ENCODE assay signal across 8 mouse cellular contexts in genomic region chr16:15084147-15084752, GRCm38 (mm10).
A peak's percentile ranks its signal among the peaks of the same experiment; 100 is the strongest.
DNase-seq lines count a peak whose midpoint lies in the region; ATAC-seq and TF ChIP-seq lines count a peak whose summit lies in the region.

No protein-coding gene starts in this region.

- DNase-seq in testis, postnatal 10 days (ENCODE audit: low spot score), result no peak
- DNase-seq in liver, embryonic 11.5 days (ENCODE audit: low spot score), result no peak
- no peak for DNase-seq in stomach, postnatal 0 days (ENCODE audit: low spot score)
- DNase-seq in left cerebral cortex, postnatal 36 days (ENCODE audit: low spot score in 2 of 2), result no peak
- DNase-seq in frontal cortex, postnatal 36 days (ENCODE audit: low spot score in 2 of 2), result no peak
- no peak for DNase-seq in left cerebral cortex, postnatal 14 days (ENCODE audit: low spot score in 2 of 2)

- no peaks in the 10 kb centered on the region for H3K9me3 ChIP-seq in forebrain, embryonic 15.5 days
- H3K9me3 ChIP-seq in liver, embryonic 11.5 days (ENCODE audit: control insufficient read depth, low read length), result no peaks in the 10 kb centered on the region
- no peaks in the 10 kb centered on the region for H3K9me3 ChIP-seq in stomach, postnatal 0 days (ENCODE audit: control insufficient read depth, low read length)

- peak overlapping the region; percentile 47; the same call in 1 of the 2 replicates for H3K9ac ChIP-seq in forebrain, embryonic 15.5 days (replicated peaks)
- no peak overlapping the region for H3K9ac ChIP-seq in liver, embryonic 11.5 days (ENCODE audit: low read depth, low read length)
- peak overlapping the region; percentile 61 for H3K9ac ChIP-seq in stomach, postnatal 0 days (ENCODE audit: low read length)

- H3K27me3 ChIP-seq in testis, adult 2 months (ENCODE audit: control insufficient read depth, insufficient read depth, low read length), result no peaks in the 10 kb centered on the region
- H3K27me3 ChIP-seq in forebrain, embryonic 15.5 days, result peaks cover 8% of the 10 kb centered on the region; the same call in 1 of the 2 replicates
- peaks cover 11% of the 10 kb centered on the region for H3K27me3 ChIP-seq in liver, embryonic 11.5 days (replicated peaks; ENCODE audit: control insufficient read depth, insufficient read depth, low read length)
- no peaks in the 10 kb centered on the region for H3K27me3 ChIP-seq in stomach, postnatal 0 days (ENCODE audit: control insufficient read depth, insufficient read depth, low read length)

- peak; percentile 55; the same call in 1 of the 2 replicates for ATAC-seq in forebrain, embryonic 15.5 days (replicated peaks)
- ATAC-seq in liver, embryonic 11.5 days (replicated peaks; ENCODE audit: low FRiP score), result no peak
- ATAC-seq in stomach, postnatal 0 days (ENCODE audit: low FRiP score, low TSS enrichment), result no peak

- no peak overlapping the region for H3K27ac ChIP-seq in testis, adult 2 months (ENCODE audit: control insufficient read depth, insufficient read depth, low read depth, low read length)
- no peak overlapping the region for H3K27ac ChIP-seq in forebrain, embryonic 15.5 days (replicated peaks)
- no peak overlapping the region for H3K27ac ChIP-seq in liver, embryonic 11.5 days (ENCODE audit: low read depth, low read length)
- peak overlapping the region; percentile 82 for H3K27ac ChIP-seq in stomach, postnatal 0 days (replicated peaks)

- peaks cover 7% of the 10 kb centered on the region for H3K4me1 ChIP-seq in testis, adult 2 months (ENCODE audit: control insufficient read depth, insufficient read depth, low read length)
- peaks cover 13% of the 10 kb centered on the region for H3K4me1 ChIP-seq in forebrain, embryonic 15.5 days
- H3K4me1 ChIP-seq in liver, embryonic 11.5 days (replicated peaks; ENCODE audit: control insufficient read depth, insufficient read depth, low read length), result no peaks in the 10 kb centered on the region
- H3K4me1 ChIP-seq in stomach, postnatal 0 days (replicated peaks; ENCODE audit: control insufficient read depth, insufficient read depth), result no peaks in the 10 kb centered on the region

- no peak for TF ChIP-seq EP300 in stomach, postnatal 0 days (optimal IDR thresholded peaks at IDR 0.05)

- no peak for TF ChIP-seq POLR2A in testis, adult 2 months (IDR thresholded peaks at IDR 0.05; ENCODE audit: control insufficient read depth, low read depth, low read length)

- peak overlapping the region; percentile 48 for H3K4me3 ChIP-seq in testis, adult 2 months (ENCODE audit: control insufficient read depth, low read depth, low read length)
- peak overlapping the region; percentile 51 for H3K4me3 ChIP-seq in forebrain, embryonic 15.5 days
- H3K4me3 ChIP-seq in liver, embryonic 11.5 days (ENCODE audit: low read depth, low read length), result peak overlapping the region; percentile 45; the same call in 1 of the 2 replicates
- peak overlapping the region; percentile 52 for H3K4me3 ChIP-seq in stomach, postnatal 0 days (ENCODE audit: low read depth, low read length)

- 24% methylated on average over 10 of the region's 10 CpGs for WGBS in forebrain, embryonic 15.5 days
- 24% methylated on average over 10 of the region's 10 CpGs for WGBS in liver, embryonic 11.5 days
- 35% methylated on average over 10 of the region's 10 CpGs for WGBS in stomach, postnatal 0 days

- H3K36me3 ChIP-seq in testis, adult 2 months (ENCODE audit: control insufficient read depth, insufficient read depth, low read length), result no peaks in the 10 kb centered on the region
- H3K36me3 ChIP-seq in forebrain, embryonic 15.5 days, result no peaks in the 10 kb centered on the region
- no peaks in the 10 kb centered on the region for H3K36me3 ChIP-seq in liver, embryonic 11.5 days (ENCODE audit: control insufficient read depth, insufficient read depth, low read length)
- H3K36me3 ChIP-seq in stomach, postnatal 0 days (ENCODE audit: control insufficient read depth, insufficient read depth, low read length), result no peaks in the 10 kb centered on the region

- peak overlapping the region; percentile 91 for H3K4me2 ChIP-seq in forebrain, embryonic 15.5 days (replicated peaks)
- H3K4me2 ChIP-seq in liver, embryonic 11.5 days, result peak overlapping the region; percentile 62
- peak overlapping the region; percentile 80 for H3K4me2 ChIP-seq in stomach, postnatal 0 days (replicated peaks; ENCODE audit: low read depth)

- no peak for TF ChIP-seq CTCF in testis, adult 2 months (IDR thresholded peaks at IDR 0.05; ENCODE audit: control insufficient read depth, insufficient read depth, insufficient replicate concordance, low read depth, low read length)
- TF ChIP-seq CTCF in stomach, postnatal 0 days (IDR thresholded peaks at IDR 0.05; ENCODE audit: low read depth), result no peak

- intact Hi-C loops in left cerebral cortex, postnatal 36 days (cut with DNase I), result no loop called here
- intact Hi-C loops in left cerebral cortex, postnatal 14 days (cut with DNase I), result no loop called here
